Mouse (Mus musculus): ENCODE data around the gene Ilf3. TPM values are rescaled to one million over a fixed set of nuclear protein-coding genes. Genes with fewer than 3 reads are reported as not detected.

Gene Ilf3
- polyA plus RNA-seq (2017; shearing (Covaris generic)): 10 to 100 TPM; 50.0 to 61.5 TPM

DNA sequence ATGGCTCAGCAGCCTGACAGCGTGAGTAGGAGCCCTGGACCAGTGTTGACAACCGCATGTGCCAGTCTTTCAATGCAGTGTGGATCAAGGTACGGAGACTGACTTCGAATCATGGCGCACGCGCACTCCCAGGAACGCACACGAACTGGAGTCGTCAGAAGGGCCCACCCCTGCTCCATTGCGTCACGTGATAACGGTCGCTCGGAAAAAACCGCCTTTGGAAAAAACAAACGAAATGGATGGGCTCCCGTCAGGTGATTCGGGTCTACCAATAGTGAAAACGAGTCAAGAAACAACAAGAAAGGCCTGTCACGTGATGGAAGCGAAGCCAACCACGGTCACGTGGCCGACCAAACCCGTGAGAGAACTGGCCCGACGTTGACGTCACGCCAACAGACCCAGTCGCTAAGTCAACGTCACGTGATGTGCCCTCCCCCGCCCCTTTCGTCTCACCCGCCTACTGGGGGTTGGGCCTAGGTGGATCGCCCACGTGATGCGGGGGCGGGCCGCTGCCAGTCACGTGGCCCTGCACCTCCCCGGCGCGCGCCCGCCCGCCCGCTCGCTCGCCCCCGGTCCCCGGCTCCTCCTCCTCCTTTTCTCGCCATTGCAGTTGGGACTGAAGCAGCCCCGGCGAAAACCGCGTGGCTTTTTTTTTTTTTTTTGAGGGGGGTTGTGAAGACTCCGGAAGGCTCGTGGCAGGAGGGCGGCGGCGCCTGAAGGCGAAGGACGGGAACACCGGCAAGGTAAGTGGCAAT, at the start of gene Ilf3:
TSS of gene Ilf3 (plus strand) at position 515 of the 755 bp plus-strand sequence.

DNA sequence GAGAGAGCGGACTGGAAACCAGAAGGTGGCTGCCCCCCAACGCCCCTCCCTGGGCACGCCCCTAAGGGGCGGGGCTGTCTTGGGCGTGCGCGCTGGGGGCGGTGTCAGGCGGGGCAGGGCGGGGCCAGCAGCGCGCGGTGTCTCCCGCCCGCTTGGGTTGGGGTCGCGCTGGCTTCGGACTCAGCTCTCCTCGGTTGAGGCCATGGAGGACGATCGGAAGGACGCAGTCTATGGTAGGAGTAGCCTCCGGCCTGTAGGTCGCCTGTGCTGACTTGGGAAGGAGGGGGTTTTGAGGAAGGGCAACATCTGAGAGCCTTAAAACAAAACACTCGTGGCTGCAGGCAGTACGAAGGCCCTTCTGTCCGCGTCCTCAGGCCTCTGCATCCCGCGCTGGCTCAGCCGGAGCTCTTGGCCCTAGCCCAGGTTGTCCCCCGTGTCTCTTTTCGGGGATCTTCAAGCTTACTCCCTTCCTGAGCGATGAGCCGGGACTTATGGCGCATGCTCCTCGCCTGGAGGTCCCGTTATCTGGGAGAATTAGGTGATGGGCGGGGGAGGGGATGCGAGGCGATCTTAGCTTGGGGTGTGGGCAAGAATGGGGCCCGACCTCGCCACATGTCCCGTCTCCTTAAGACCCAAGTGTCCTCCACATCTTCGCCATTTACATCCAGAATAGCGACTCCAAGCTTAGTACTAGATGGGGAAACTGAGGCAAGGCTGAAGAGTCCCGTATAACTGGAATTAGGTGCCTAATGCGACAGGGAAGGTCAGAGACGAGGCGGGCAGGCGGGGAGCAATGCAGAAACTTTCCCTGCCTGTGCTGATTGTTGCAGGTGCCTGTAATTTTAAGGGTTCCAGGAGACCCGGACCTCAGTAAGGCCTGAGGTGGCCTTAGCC, 46.8 kb upstream of the Ilf3 start, which contains the start of gene Slc44a2:
TSS of gene Slc44a2 (plus strand) at position 80 of the 894 bp plus-strand sequence.

GRCm38 (mm10) chr9:21411669-21412550, 44.2 kb downstream of the Ilf3 start, which contains the start of gene Qtrt1:
Gene Qtrt1, plus strand, starts transcription at chr9:21411837.

DNA sequence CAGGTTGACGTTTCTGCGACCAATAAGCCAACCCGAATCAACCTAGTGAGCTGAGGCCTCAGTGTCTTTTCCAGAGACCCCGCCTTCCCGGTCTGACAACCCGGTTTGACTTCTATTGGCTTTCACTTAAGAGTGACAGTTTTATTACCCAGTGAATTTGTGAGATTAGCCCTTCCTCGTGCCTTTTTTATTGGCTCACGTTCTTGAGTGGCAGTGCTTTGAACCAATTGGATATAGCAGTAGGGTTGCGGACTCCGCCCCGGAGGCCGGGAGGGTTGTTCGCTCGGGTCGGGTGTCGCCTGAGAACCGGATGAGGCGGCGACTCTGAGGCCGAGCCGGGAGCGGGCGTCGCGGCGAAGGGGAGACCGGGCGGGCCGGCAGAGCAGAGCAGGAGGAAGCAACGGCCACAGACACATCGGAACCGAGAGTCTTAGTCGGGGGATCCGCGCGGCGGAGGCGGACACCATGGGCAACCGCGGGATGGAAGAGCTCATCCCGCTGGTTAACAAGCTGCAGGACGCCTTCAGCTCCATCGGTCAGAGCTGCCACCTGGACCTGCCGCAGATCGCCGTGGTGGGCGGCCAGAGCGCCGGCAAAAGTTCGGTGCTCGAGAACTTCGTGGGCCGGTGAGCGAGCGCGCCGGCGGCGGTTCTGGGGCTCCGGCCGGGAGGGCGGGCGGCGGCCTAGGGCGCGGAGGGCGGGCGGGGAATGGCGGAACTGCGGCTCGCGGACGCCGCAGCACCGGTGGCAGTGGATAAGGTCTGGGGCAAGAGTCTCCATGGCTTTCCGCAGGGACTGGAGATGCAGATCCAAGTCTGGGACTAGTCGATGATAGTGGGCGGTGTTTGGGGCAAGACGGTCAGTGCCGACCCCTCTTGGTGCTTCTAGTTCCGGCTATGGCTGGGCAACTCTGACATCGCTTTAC, 57.2 kb downstream of the Ilf3 start, which contains the start of gene Dnm2:
TSS of gene Dnm2 (plus strand) at position 278 of the 925 bp plus-strand sequence.

Other genes with a start within 250 kb of the Ilf3 start
- 10 to 100 TPM; 61.1 to 70.2 TPM for gene Tyk2, start 236.6 kb upstream of the Ilf3 start, polyA plus RNA-seq (2017; shearing (Covaris generic))
- 100 to 1,000 TPM; 284 to 382 TPM for gene Cdc37, start 217.9 kb upstream of the Ilf3 start, polyA plus RNA-seq (2017; shearing (Covaris generic))
- 1 to 10 TPM; 1.1 to 3.1 TPM for gene Pde4a, start 202.2 kb upstream of the Ilf3 start, polyA plus RNA-seq (2017; shearing (Covaris generic))
- gene Keap1, start 128.5 kb upstream of the Ilf3 start, polyA plus RNA-seq (2017; shearing (Covaris generic)): 10 to 100 TPM; 56.5 to 63.4 TPM
- gene S1pr5, start 119.4 kb upstream of the Ilf3 start, polyA plus RNA-seq (2017; shearing (Covaris generic)): 1 to 10 TPM in 1 of 2 experiments, under 1 TPM in 1; 0.14 to 2.2 TPM
- 10 to 100 TPM; 57.7 to 70.7 TPM for gene Atg4d, start 102.6 kb upstream of the Ilf3 start, polyA plus RNA-seq (2017; shearing (Covaris generic))
- gene Kri1, start 79.9 kb upstream of the Ilf3 start, polyA plus RNA-seq (2017; shearing (Covaris generic)): 10 to 100 TPM; 26.5 to 29.8 TPM
- 100 to 1,000 TPM in 1 of 2 experiments, 10 to 100 TPM in 1; 93.1 to 135 TPM for gene Cdkn2d, start 76.5 kb upstream of the Ilf3 start, polyA plus RNA-seq (2017; shearing (Covaris generic))
- gene Ap1m2, start 55.5 kb upstream of the Ilf3 start, polyA plus RNA-seq (2017; shearing (Covaris generic)): 1 to 10 TPM; 2.3 to 3.0 TPM
- gene Slc44a2, start 47.2 kb upstream of the Ilf3 start, polyA plus RNA-seq (2017; shearing (Covaris generic)): 100 to 1,000 TPM; 391 to 483 TPM
- 10 to 100 TPM; 29.5 to 32.0 TPM for gene Qtrt1, start 44.0 kb downstream of the Ilf3 start, polyA plus RNA-seq (2017; shearing (Covaris generic))
- gene Dnm2, start 57.0 kb downstream of the Ilf3 start, polyA plus RNA-seq (2017; shearing (Covaris generic)): 100 to 1,000 TPM; 196 to 272 TPM
- gene Tmed1, start 142.4 kb downstream of the Ilf3 start, polyA plus RNA-seq (2017; shearing (Covaris generic)): 1 to 10 TPM; 6.2 to 8.7 TPM
- 10 to 100 TPM; 31.3 to 48.0 TPM for gene AB124611, start 158.3 kb downstream of the Ilf3 start, polyA plus RNA-seq (2017; shearing (Covaris generic))
- gene Carm1, start 179.0 kb downstream of the Ilf3 start, polyA plus RNA-seq (2017; shearing (Covaris generic)): 10 to 100 TPM; 47.1 to 59.5 TPM
- 10 to 100 TPM; 35.9 to 36.3 TPM for gene Timm29, start 224.9 kb downstream of the Ilf3 start, polyA plus RNA-seq (2017; shearing (Covaris generic))
- 10 to 100 TPM; 24.5 to 25.7 TPM for gene Yipf2, start 225.0 kb downstream of the Ilf3 start, polyA plus RNA-seq (2017; shearing (Covaris generic))
- gene Smarca4, start 248.3 kb downstream of the Ilf3 start, polyA plus RNA-seq (2017; shearing (Covaris generic)): 10 to 100 TPM; 60.5 to 61.5 TPM